Mouse (Mus musculus): ENCODE data around the gene Eaf2. TPM values are rescaled to one million over a fixed set of nuclear protein-coding genes. Genes with fewer than 3 reads are reported as not detected.

The Eaf2 gene
- polyA plus RNA-seq, 1 experiment from 2014 or later: 3.1 TPM

GRCm38 (mm10) chr16:36747767-36748166, 127.0 kb downstream of the Eaf2 start:
- Histone ChIP-seq H3K27ac (replicated peaks) (no peak overlapping the region), H3K36me3 (ENCODE audit: control insufficient read depth, insufficient read depth, low read length) (no peaks in the 10 kb centered on the region), H3K9ac (ENCODE audit: low read length) (no peak overlapping the region), H3K9me3 (ENCODE audit: control insufficient read depth, low read length) (no peaks in the 10 kb centered on the region), H3K4me2 (replicated peaks; ENCODE audit: low read depth) (no peak overlapping the region), H3K4me3 (ENCODE audit: low read depth, low read length) (no peak overlapping the region), H3K4me1 (replicated peaks; ENCODE audit: control insufficient read depth, insufficient read depth) (no peaks in the 10 kb centered on the region), H3K27me3 (ENCODE audit: control insufficient read depth, insufficient read depth, low read length) (no peaks in the 10 kb centered on the region)
- DNase-seq (ENCODE audit: low spot score): no peak
- WGBS: 55% methylated on average over 2 of the region's 2 CpGs
- TF ChIP-seq CTCF (IDR thresholded peaks at IDR 0.05; ENCODE audit: low read depth): no peak
- no peak for ATAC-seq (ENCODE audit: low FRiP score, low TSS enrichment)

- ATAC-seq (ENCODE audit: low FRiP score, low TSS enrichment): no peak
- 52% methylated on average over 4 of the region's 4 CpGs for WGBS
- no peak overlapping the region for H3K27ac ChIP-seq (replicated peaks)
These were observed 127.7 kb downstream of the Eaf2 start for GRCm38 (mm10) chr16:36747068-36747467.

GRCm38 (mm10) chr16:36743580-36743979, 131.2 kb downstream of the Eaf2 start:
- TF ChIP-seq CTCF (IDR thresholded peaks at IDR 0.05; ENCODE audit: low read depth) (no peak), EP300 (optimal IDR thresholded peaks at IDR 0.05) (no peak)
- H3K27me3 ChIP-seq (ENCODE audit: control insufficient read depth, insufficient read depth, low read length): no peaks in the 10 kb centered on the region
- H3K27ac ChIP-seq (replicated peaks): no peak overlapping the region
- no peaks in the 10 kb centered on the region for H3K4me1 ChIP-seq (replicated peaks; ENCODE audit: control insufficient read depth, insufficient read depth)
- no peak for DNase-seq (ENCODE audit: low spot score)
- H3K4me2 ChIP-seq (replicated peaks; ENCODE audit: low read depth): no peak overlapping the region
- H3K4me3 ChIP-seq (ENCODE audit: low read depth, low read length): no peak overlapping the region
- H3K9me3 ChIP-seq (ENCODE audit: control insufficient read depth, low read length): no peaks in the 10 kb centered on the region
- no peaks in the 10 kb centered on the region for H3K36me3 ChIP-seq (ENCODE audit: control insufficient read depth, insufficient read depth, low read length)
- ATAC-seq (ENCODE audit: low FRiP score, low TSS enrichment): no peak
- no peak overlapping the region for H3K9ac ChIP-seq (ENCODE audit: low read length)
- 59% methylated on average over 8 of the region's 8 CpGs for WGBS

More at GRCm38 (mm10) chr16:36747068-36747467, 127.7 kb downstream of the Eaf2 start:
- no peak for DNase-seq (ENCODE audit: low spot score)
- Histone ChIP-seq H3K9ac (ENCODE audit: low read length) (no peak overlapping the region), H3K4me1 (replicated peaks; ENCODE audit: control insufficient read depth, insufficient read depth) (no peaks in the 10 kb centered on the region), H3K36me3 (ENCODE audit: control insufficient read depth, insufficient read depth, low read length) (no peaks in the 10 kb centered on the region), H3K27me3 (ENCODE audit: control insufficient read depth, insufficient read depth, low read length) (no peaks in the 10 kb centered on the region), H3K9me3 (ENCODE audit: control insufficient read depth, low read length) (no peaks in the 10 kb centered on the region), H3K4me2 (replicated peaks; ENCODE audit: low read depth) (no peak overlapping the region), H3K4me3 (ENCODE audit: low read depth, low read length) (no peak overlapping the region)
- no peak for TF ChIP-seq EP300 (optimal IDR thresholded peaks at IDR 0.05)
- no peak for TF ChIP-seq CTCF (IDR thresholded peaks at IDR 0.05; ENCODE audit: low read depth)

Small RNA genes lying within 50 kb of the gene (microRNA-seq; reads per million reads assigned to microRNA genes)
- not detected for gene Gm22617

Other genes starting within 250 kb of the Eaf2 start
- 1.5 and 2.0 TPM in 2 replicates for gene Cd86, start 208.9 kb downstream of the Eaf2 start, polyA plus RNA-seq (2015; fragmentation: Nextera tagmentation; extraction: Ambion mirVana)
- gene Ildr1, start 181.0 kb downstream of the Eaf2 start, polyA plus RNA-seq (2015; fragmentation: Nextera tagmentation; extraction: Ambion mirVana): 2.5 TPM in 2 replicates
- 1.6 and 2.4 TPM in 2 replicates for gene Slc15a2, start 90.0 kb downstream of the Eaf2 start, polyA plus RNA-seq (2015; fragmentation: Nextera tagmentation; extraction: Ambion mirVana)
- gene Iqcb1, start 46.6 kb downstream of the Eaf2 start, polyA plus RNA-seq (2015; fragmentation: Nextera tagmentation; extraction: Ambion mirVana): 10.0 and 11.5 TPM in 2 replicates
- 88.5 and 100 TPM in 2 replicates for gene Golgb1, start 137 bp upstream of the Eaf2 start, polyA plus RNA-seq (2015; fragmentation: Nextera tagmentation; extraction: Ambion mirVana)
- gene Hcls1, start 60.0 kb upstream of the Eaf2 start, polyA plus RNA-seq (2015; fragmentation: Nextera tagmentation; extraction: Ambion mirVana): 3.0 and 3.7 TPM in 2 replicates
- 0.07 TPM in 1 of 2 replicates, not detected in the other for gene Fbxo40, start 115.5 kb upstream of the Eaf2 start, polyA plus RNA-seq (2015; fragmentation: Nextera tagmentation; extraction: Ambion mirVana)
- 0.87 and 1.1 TPM in 2 replicates for gene Polq, start 136.8 kb upstream of the Eaf2 start, polyA plus RNA-seq (2015; fragmentation: Nextera tagmentation; extraction: Ambion mirVana)